Mouse (Mus musculus) erythroblast, adult 5-6 weeks (primary cell): ENCODE results near the gene Tmigd1. TPM values are rescaled to one million over a fixed set of nuclear protein-coding genes. Genes with fewer than 3 reads are reported as not detected.

Source experiments
- ATAC-seq: replicated peaks from 2 replicates; pipeline ENCODE4 v1.8.0; 2016; ENCODE audit warnings: moderate number of reproducible peaks, mild to moderate bottlenecking, moderate TSS enrichment, inconsistent platforms; ENCODE audit not compliant: poor library complexity, low FRiP score, severe bottlenecking
- total RNA-seq, 2 experiments: library from RNA; stranded (forward) in 1 of 2; stranded (reverse) in 1 of 2; fragments of 150-400 nt in 1 of 2; fragments of 200-764, 138-1000 nt in 1 of 2; gene quantifications; 2 replicates each; pipeline versions ENCODE4 v1.2.3 to v1.2.4; 2015 to 2017; ENCODE audit warnings: low replicate concordance in 2 of 2

The Tmigd1 gene
- not detected in 2 replicates for total RNA-seq (2015; ENCODE audit: low replicate concordance)
- not detected in 2 replicates for total RNA-seq (2017; ENCODE audit: low replicate concordance)

- no peak for ATAC-seq
Measured at GRCm38 (mm10) chr11:76901579-76902361, at the start of gene Tmigd1. Gene Tmigd1 (plus strand): TSS chr11:76902159.

DNA sequence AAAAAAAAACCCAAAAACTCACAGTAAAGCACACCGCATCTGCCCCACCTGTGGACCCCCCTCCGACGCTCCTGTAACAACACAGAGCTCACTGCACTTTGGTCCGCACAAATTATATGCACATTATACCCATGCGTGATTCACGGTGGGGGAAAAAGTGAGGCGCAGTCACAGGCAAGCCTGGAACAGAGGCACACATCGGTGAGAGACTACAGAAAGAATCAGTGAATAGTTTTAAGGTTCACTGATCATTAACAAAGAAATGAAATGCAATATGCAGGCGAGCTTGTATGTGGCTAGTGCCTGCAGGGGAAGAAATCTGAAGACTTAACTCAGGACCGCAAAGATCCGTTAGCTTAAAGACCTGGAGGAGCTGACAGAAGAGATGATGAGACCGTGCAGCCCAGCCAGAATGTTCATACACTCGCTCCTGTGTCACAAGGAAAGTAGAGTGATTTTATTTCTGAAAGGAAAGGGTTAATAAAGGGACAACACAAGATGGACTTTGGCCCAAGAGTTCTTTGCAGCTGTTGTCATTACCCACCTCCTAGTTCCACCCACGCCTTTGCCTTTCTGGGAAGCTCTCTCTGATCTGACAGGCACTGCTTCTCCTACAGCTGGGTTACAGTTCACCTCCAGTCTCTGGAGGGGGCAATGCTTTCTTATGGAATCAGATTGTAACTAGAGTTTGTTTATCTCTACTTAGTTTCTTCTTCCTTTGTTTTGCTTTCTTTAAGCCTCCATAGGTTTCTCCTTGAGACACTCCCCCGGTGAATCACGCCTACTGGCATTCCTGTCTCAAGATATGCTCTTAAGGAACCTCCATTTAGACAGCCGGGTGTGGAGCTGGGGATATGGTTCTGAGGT lies 47.3 kb upstream of the Tmigd1 start:
- no peak for ATAC-seq

DNA sequence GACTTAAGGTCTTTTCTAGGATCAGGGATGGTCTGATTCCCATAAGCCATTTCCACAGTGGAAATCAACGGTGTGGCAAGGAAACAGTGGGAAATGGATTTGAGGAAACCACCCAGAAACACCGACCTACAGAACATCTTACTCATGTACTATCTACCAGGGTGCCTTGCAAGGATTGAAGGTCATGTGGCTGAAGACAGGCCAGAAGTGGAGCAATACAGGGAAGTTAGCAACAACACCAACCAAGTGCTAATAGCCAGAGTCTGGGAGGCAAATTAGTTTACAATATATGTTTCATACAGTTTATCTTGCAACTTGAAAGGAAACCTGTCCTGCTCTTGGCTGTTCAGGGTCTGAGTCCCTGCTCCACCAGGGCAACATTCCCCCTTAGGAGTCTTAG lies 45.4 kb upstream of the Tmigd1 start:
- ATAC-seq, result no peak

GRCm38 (mm10) chr11:76857111-76857510 lies 44.8 kb upstream of the Tmigd1 start:
- no peak for ATAC-seq

DNA sequence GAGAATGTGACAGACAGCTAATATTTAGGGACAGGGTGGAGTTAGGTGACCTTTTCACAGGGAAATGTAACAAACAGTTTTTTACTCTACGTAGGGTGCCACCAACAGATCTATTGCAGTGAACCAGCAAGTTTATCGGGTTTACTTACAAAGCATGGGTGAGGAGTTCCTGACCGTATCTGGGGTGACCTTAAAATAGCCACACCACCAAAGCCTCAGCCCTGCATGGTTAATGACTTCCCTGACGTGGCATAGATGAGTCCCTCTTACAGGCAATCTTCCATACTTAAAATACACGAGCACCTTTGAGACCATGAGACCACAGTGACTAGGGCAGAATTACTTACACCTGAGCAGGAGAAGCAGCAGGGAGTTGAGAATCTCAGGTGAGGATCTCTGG lies 43.2 kb upstream of the Tmigd1 start:
- ATAC-seq, result no peak

DNA sequence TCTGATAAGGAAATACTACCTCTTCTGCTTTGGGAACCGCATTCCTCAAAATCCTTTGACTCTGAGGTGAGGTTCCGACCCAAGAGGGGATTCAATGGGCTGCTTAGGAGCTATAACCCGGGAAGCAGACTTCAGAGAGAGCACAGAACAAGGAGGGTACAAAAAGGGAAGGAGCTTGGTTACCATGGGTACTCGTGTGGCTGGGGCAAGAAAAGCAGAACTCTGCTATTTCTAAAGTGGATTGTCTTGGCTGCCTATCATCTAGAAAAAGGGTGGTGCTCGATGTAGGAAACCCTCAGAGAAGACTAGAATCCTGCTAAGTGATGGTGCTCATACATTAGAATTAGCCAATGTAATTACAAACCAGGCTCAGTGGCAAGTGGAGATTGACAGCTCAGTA lies 42.7 kb upstream of the Tmigd1 start:
- no peak for ATAC-seq

GRCm38 (mm10) chr11:76861185-76861584 lies 40.8 kb upstream of the Tmigd1 start:
- ATAC-seq, result no peak

DNA sequence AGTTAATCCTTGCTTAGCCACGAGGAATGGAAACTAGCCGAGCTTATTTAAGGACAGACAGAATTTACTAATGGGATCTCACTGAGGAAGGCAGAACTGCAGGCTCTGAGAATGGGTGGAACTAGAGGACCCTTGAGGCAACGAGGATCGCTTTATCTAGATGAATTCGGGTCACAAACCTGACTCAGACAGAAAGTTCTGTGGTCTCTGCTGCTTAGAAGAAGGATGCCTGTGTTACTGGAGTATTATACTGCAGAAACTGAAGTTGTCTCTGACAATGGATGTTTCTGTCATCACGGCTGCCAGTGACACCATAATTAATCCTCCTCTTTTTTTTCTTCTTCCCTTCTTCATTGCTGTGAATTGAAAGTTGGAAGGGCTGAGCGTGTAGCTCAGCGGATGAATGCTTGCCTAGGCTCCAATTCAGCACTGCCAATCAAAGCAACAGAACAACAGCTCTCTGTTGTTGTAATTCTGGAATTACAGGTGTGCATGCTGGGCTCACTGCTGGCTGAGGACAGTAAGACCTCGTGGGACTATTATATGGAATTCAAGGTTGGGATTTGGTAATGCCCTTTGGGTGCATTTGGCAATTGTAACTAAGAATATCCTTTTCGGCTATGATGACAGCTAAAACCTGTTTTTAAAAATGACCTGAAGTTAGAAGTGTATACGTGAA lies 29.3 kb upstream of the Tmigd1 start:
- no peak for ATAC-seq

DNA sequence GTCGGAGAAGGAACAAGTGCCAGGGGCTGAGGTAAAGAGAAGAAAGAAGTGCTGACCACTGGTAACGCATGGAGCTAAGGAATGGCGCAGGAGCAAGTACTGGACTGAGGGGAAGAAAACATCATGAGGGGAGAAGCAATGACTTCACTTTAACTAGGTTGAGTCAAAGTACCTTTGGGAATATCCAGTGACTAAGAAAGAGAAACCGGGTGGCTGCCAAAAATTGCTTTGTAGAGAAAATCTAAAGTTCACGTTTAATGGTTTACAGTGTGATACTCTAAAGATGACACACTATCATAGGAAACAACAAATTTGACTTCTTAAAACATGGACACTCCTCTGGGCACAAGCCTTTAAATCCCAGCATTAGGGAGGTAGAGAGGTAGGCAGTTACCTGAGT lies 28.1 kb upstream of the Tmigd1 start:
- no peak for ATAC-seq

DNA sequence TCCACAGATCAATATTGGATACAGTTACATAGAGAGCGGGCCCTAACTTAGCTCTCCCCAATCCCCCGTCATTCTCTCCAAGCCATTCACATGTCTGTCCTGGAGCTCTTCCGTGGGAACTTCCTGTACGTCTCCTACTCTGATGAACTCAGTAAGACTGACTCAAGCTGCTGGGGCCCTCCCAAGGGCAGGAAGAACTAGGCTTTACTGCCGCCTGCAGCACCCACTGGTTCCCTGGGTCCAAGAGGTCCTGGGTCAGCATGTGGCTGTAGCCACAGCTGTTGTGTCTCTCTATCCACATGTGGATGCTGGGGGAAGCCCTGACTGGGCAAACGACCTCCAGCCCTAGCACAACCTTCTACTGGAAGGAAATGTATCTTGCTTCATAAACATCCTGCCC lies 27.2 kb upstream of the Tmigd1 start:
- no peak for ATAC-seq

DNA sequence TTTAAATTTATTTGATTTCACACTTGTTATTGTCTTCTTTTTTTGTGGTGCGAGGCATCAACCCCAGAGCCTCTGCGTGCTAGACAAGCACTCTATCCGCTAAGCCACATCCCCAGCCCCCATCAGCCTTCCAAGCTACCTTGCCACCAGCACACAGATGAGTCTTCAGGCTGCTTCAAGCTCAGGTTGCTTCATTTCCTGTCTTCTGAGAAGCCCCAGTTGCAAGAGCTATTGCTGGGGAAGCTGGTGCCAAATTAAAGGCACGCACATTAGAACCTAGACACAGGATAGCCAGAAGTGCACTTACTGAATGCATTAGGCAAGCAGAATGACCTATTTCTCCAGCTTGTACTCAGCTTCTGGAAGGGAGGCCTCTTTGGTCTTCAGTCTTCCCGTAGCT lies 22.1 kb upstream of the Tmigd1 start:
- no peak for ATAC-seq

DNA sequence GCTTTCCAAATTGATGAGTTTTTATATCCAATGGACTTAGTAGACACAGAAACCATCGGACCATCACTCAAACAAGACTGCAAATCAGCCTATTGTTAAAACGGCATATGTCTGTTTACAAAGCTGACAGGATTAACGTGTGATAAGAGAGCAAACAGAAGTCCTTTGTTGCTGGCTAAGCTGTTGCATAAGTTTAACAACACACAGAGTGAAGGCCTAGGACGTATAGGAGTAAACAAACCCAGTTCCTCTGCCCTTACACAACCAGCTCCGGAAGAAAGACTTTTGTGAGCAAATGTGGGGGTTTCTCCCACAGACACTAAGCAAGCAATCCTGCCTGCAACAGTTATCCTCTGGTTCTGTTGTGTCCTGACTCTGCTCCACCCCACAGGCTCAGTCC lies 17.5 kb upstream of the Tmigd1 start:
- no peak for ATAC-seq

DNA sequence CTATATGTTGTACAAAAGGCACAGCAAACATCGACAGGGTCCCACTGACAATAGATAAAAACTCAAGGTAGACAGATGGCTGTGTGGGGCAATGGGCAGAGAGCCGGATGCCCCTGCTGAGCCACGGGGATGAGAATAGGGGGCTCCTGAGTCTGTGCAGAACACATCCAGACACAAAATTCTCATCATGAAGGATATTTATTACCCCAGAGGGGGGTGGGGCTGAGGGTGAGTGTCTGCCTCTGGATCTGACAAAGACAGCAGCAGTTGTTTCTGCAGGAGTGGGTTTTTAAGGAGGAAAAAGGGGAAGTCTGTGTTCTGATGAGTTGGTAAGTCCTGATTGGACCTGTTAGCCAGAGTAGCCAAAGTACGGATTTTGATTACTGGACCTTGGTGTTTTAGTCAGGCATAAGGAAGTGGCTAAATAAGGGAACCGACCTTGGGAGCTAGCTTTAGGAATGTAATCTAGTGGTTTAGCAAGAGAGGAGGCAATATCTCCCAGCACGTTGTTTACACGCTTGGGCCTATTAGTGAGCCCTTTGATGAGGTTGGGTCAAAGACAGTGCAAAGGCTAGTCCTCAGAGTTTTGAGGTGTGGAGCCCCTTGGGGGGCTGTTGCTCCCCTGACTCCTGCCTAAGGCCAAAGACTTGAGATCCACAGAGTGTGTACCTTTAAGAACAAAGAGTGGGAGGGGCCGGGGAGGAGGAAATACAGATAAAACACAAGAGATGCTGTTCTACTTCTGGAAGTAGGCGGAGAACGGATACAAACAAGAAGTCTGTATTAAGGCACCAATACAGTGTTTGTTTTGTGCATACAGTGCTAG lies 12.4 kb upstream of the Tmigd1 start:
- ATAC-seq, result no peak

GRCm38 (mm10) chr11:76891171-76891570 lies 10.8 kb upstream of the Tmigd1 start:
- no peak for ATAC-seq

- ATAC-seq, result no peak
Measured at GRCm38 (mm10) chr11:76891738-76892349, 10.1 kb upstream of the Tmigd1 start.

GRCm38 (mm10) chr11:76892972-76893371 lies 9.0 kb upstream of the Tmigd1 start:
- no peak for ATAC-seq

GRCm38 (mm10) chr11:76893570-76893969 lies 8.4 kb upstream of the Tmigd1 start:
- ATAC-seq, result no peak

- no peak for ATAC-seq
Measured at GRCm38 (mm10) chr11:76894240-76894639, 7.7 kb upstream of the Tmigd1 start.

GRCm38 (mm10) chr11:76896360-76896759 lies 5.6 kb upstream of the Tmigd1 start:
- ATAC-seq, result no peak
